Mouse (Mus musculus): ENCODE data around the gene Gulp1.

DNA sequence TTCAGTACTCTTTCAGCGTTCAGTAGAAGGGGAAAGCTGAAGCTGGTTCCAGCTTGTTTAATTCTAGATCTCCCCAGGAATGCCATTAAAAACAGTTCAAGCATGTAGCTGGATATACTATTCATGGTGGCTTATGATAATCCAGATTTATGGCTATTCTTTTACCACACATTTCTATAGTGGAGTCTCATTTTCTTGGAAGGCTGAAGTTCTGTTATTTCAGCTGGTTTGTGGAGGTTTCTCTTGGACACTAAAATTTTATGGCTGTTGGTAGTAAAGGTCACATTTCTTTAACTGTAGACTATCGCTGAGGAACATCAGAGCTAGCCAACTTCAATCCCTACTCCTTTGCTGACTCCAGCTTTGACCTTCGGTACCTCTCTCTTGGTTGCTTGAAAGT lies 29.1 kb downstream of the Gulp1 start:
- TF ChIP-seq POLR2A (IDR thresholded peaks at IDR 0.05; ENCODE audit: insufficient read length, low read depth) (no peak), MAX (IDR thresholded peaks at IDR 0.05; ENCODE audit: low read depth) (no peak), MYOD1 (IDR thresholded peaks at IDR 0.05; ENCODE audit: control insufficient read depth in 1 of 3, insufficient read length in 2 of 3, low read depth in 2 of 3) (no peak), USF1 (IDR thresholded peaks at IDR 0.05; ENCODE audit: low read depth) (no peak), MYOG (IDR thresholded peaks at IDR 0.05; ENCODE audit: control insufficient read depth in 1 of 3, insufficient read depth in 1 of 3, insufficient read length in 2 of 3, low read depth in 2 of 3) (no peak), E2F4 (IDR thresholded peaks at IDR 0.05; ENCODE audit: insufficient read depth) (no peak), TCF12 (IDR thresholded peaks at IDR 0.05; ENCODE audit: insufficient read depth, poor library complexity, severe bottlenecking) (peak; percentile 43), TCF3 (IDR thresholded peaks at IDR 0.05; ENCODE audit: insufficient read length, low read depth) (no peak)

All from myocyte (in vitro differentiated cells).